Mouse (Mus musculus) forebrain, embryonic 16.5 days (tissue): ENCODE data around the gene Sptlc3. TPM values are rescaled to one million over a fixed set of nuclear protein-coding genes. Genes with fewer than 3 reads are reported as not detected.

Source experiments
- ATAC-seq: fragments of 200-750 bp; cut with Nextera tagmentation; 2 replicates; pipeline ENCODE4 v1.8.0; 2017; ENCODE audit warnings: mild to moderate bottlenecking, moderate library complexity
- H3K27ac ChIP-seq: fragments of 300-500 bp; sonication (generic); 2 replicates; pipeline ENCODE4 v1.5.1; 2014; ENCODE audit warnings: low read length, control low read depth
- H3K27me3 ChIP-seq: fragments of 300-500 bp; sonication (generic); replicated peaks from 2 replicates; pipeline ENCODE4 v1.6.1; 2014; ENCODE audit warnings: low read length; ENCODE audit not compliant: control insufficient read depth, insufficient read depth
- H3K36me3 ChIP-seq: fragments of 300-500 bp; sonication (generic); 2 replicates; pipeline ENCODE4 v1.6.1; 2014; ENCODE audit not compliant: control insufficient read depth, insufficient read depth
- H3K4me1 ChIP-seq: fragments of 300-500 bp; sonication (generic); replicated peaks from 2 replicates; pipeline ENCODE4 v1.6.1; 2014; ENCODE audit warnings: low read length; ENCODE audit not compliant: control insufficient read depth, insufficient read depth
- H3K4me2 ChIP-seq: fragments of 300-500 bp; sonication (generic); 2 replicates; pipeline ENCODE4 v1.6.1; 2014; ENCODE audit warnings: mild to moderate bottlenecking, low read length, control low read depth
- H3K4me3 ChIP-seq: fragments of 300-500 bp; sonication (generic); replicated peaks from 2 replicates; pipeline ENCODE4 v1.5.1; 2014; ENCODE audit warnings: mild to moderate bottlenecking, low read length, control low read depth
- H3K9ac ChIP-seq: fragments of 300-500 bp; sonication (generic); replicated peaks from 2 replicates; pipeline ENCODE4 v1.6.1; 2014; ENCODE audit warnings: low read depth, low read length, control low read depth
- H3K9me3 ChIP-seq: fragments of 300-500 bp; sonication (generic); 2 replicates; pipeline ENCODE4 v1.6.1; 2016; ENCODE audit warnings: low read length; ENCODE audit not compliant: control insufficient read depth
- WGBS: fragments of 180-500 bp; shearing (Covaris S2); extraction: QIAGEN DNeasy Blood & Tissue Kit; methylation state at CpG from one replicate; pipeline ENCODE4 v1.1.7; 2014; 5-methylcytosine and 5-hydroxymethylcytosine counted together
- polyA plus RNA-seq: library from polyadenylated mRNA; unstranded; fragments of >200 nt; fragmentation: Nextera tagmentation; extraction: Ambion mirVana; gene quantifications from 2 replicates; pipeline ENCODE4 v1.2.1, GENCODE M21; 2015

Gene Sptlc3
- polyA plus RNA-seq, 1 experiment from 2014 or later: not detected

DNA sequence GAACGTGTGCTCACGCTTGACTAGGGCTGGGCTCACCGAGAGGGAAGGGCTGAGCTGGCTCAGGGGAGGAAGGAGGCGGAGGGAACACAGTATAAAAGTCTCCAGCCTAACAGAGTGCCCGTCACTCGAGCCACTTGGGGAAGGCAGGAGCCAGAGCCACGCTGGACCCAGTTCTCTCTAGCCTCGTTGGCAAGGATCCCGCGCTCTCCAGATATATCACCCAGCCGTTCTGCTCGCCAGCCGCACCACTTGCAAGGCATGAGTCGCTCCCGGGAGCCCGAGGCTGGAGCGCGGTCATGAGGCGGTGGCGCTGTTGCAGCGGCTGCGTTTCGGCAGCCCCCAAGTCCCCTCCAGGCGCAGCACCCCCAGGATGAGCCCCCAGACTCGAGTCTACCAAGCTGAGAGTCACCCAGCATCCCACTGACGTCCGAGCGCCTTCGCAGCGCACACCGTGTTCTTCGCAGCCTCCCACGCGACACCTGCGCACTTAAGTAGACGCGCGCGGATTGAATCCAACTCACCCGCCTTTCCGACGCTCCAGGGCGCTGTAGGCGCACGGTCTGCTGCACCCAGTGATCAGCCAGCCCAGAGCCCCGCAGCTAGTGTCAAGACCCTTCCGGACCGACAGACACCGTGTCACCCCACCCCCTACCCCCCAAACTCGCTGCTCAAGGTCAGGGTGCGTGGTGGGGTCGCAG lies 183.5 kb downstream of the Sptlc3 start:
- H3K27ac ChIP-seq: no peak overlapping the region

DNA sequence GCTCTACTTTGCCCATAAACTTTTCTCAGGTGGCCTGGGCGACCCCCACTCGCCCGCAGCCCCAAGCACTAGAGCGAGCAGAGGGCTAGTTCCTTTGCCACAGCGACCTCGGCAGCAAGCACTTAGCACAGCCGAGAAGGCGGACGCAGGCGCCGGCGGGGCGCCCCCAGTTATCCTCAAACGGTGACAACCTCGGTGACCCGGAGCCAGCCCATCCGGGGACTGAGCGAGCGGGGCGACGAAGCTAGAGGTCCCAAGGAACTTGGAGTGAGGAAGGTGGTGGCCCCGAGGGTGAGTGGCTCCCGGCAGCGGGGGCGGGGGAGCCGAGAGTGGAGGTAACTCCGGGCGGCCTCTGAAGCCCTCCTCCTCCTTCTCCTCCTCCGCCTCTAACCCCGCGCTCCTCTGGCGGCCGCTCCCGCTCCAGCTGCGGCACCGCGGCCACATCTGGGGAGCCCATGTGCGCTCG lies 184.1 kb downstream of the Sptlc3 start, which contains the start of gene Ism1:
Ism1 (plus strand) TSS at position 370 of the 466 bp plus-strand sequence.
- Histone ChIP-seq H3K4me1 (peaks cover 19% of the 10 kb centered on the region), H3K9me3 (no peaks in the 10 kb centered on the region), H3K27ac (no peak within 1 kb of the TSS), H3K27me3 (peaks cover 26% of the 10 kb centered on the region), H3K36me3 (no peaks in the 10 kb centered on the region), H3K4me3 (peak within 1 kb of the TSS; percentile 93), H3K4me2 (peak within 1 kb of the TSS; percentile 100), H3K9ac (peak within 1 kb of the TSS; percentile 77)
- 0% methylated on average over 30 of the region's 39 CpGs for WGBS
- peak; percentile 65 for ATAC-seq

More for the DNA sequence above, 183.5 kb downstream of the Sptlc3 start:
- Histone ChIP-seq H3K27me3 (peaks cover 26% of the 10 kb centered on the region), H3K9ac (peak overlapping the region; percentile 77), H3K36me3 (no peaks in the 10 kb centered on the region), H3K4me3 (peak overlapping the region; percentile 93), H3K9me3 (no peaks in the 10 kb centered on the region), H3K4me1 (peaks cover 19% of the 10 kb centered on the region), H3K4me2 (peak overlapping the region; percentile 100)
- WGBS: under 1% methylated on average over 52 of the region's 52 CpGs
- ATAC-seq: peak; percentile 49

- peak; percentile 94 for ATAC-seq
- H3K27me3 ChIP-seq: peaks cover 26% of the 10 kb centered on the region
- WGBS: under 1% methylated on average over 49 of the region's 84 CpGs
These were observed 184.8 kb downstream of the Sptlc3 start for GRCm38 (mm10) chr2:139678275-139679140.

DNA sequence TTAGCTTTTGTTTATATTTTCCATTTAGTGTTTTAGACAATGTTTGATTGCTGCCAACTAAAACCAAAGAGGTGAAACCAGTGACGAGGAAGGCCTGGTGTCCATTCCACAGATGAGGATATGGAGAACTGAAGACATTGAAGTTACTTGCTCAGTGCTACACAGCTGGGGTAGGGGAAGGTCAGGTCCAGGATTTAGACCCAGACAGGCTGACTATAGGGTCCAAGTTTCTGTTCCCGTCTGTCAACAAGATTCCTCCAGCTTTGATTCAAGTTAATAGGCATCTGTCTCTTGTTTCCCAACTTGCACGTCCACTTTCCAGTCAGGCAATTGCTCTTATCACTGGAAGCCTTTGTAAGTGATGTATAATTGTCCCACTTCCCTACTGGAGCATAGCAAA lies 188.8 kb downstream of the Sptlc3 start:
- Histone ChIP-seq H3K4me2 (no peak overlapping the region), H3K4me1 (peaks cover 8% of the 10 kb centered on the region), H3K9ac (no peak overlapping the region), H3K4me3 (no peak overlapping the region), H3K9me3 (no peaks in the 10 kb centered on the region), H3K36me3 (no peaks in the 10 kb centered on the region), H3K27ac (no peak overlapping the region), H3K27me3 (peaks cover 9% of the 10 kb centered on the region)
- WGBS: 76% methylated on average over 3 of the region's 3 CpGs
- no peak for ATAC-seq

More at GRCm38 (mm10) chr2:139678275-139679140, 184.8 kb downstream of the Sptlc3 start:
- Histone ChIP-seq H3K9me3 (no peaks in the 10 kb centered on the region), H3K27ac (no peak overlapping the region), H3K36me3 (no peaks in the 10 kb centered on the region), H3K4me1 (peaks cover 19% of the 10 kb centered on the region), H3K4me3 (peak overlapping the region; percentile 93), H3K4me2 (peak overlapping the region; percentile 100), H3K9ac (peak overlapping the region; percentile 77)

Other genes starting within 250 kb of the Sptlc3 start
- 0.29 and 0.36 TPM in 2 replicates for gene Ism1, start 184.3 kb downstream of the Sptlc3 start, polyA plus RNA-seq